Mouse (Mus musculus) lung, adult 2 months (tissue): ENCODE results near the gene 4930550C14Rik. TPM values are rescaled to one million over a fixed set of nuclear protein-coding genes. Genes with fewer than 3 reads are reported as not detected.

Experiments
- DNase-seq: peaks from one replicate; pipeline ENCODE4 v3.0.0; 2022
- H3K4me1 ChIP-seq: fragments of 200-500 bp; 2 replicates; pipeline ENCODE4 v1.6.1; 2011; ENCODE audit warnings: low read length; ENCODE audit not compliant: control insufficient read depth, insufficient read depth
- H3K4me3 ChIP-seq: fragments of 200-500 bp; replicated peaks from 2 replicates; pipeline ENCODE3; 2011; ENCODE audit warnings: low read depth, mild to moderate bottlenecking, control low read depth, low read length; ENCODE audit errors: extremely low read depth
- CTCF ChIP-seq: fragments of 200-500 bp; IDR thresholded peaks from 2 replicates; pipeline ENCODE4 v1.5.1; 2011; ENCODE audit warnings: mild to moderate bottlenecking, low read length, control low read depth; ENCODE audit not compliant: insufficient read depth
- POLR2A ChIP-seq: fragments of 200-500 bp; IDR thresholded peaks from 2 replicates; pipeline ENCODE4 v1.6.1; 2011; ENCODE audit warnings: low read depth, mild to moderate bottlenecking, control low read depth, low read length, borderline replicate concordance; ENCODE audit errors: extremely low read depth
- WGBS: fragments of 180-500 bp; shearing (Covaris S2); methylation state at CpG from one replicate; pipeline ENCODE4 v1.1.7; 2018; 5-methylcytosine and 5-hydroxymethylcytosine counted together
- polyA plus RNA-seq: library from polyadenylated mRNA; depleted of rRNA; stranded (reverse); fragments of >200 nt; gene quantifications from 2 replicates; pipeline ENCODE4 v1.2.3, GENCODE M21; 2012

4930550C14Rik gene
- polyA plus RNA-seq, 1 experiment = 1.3 TPM

DNA sequence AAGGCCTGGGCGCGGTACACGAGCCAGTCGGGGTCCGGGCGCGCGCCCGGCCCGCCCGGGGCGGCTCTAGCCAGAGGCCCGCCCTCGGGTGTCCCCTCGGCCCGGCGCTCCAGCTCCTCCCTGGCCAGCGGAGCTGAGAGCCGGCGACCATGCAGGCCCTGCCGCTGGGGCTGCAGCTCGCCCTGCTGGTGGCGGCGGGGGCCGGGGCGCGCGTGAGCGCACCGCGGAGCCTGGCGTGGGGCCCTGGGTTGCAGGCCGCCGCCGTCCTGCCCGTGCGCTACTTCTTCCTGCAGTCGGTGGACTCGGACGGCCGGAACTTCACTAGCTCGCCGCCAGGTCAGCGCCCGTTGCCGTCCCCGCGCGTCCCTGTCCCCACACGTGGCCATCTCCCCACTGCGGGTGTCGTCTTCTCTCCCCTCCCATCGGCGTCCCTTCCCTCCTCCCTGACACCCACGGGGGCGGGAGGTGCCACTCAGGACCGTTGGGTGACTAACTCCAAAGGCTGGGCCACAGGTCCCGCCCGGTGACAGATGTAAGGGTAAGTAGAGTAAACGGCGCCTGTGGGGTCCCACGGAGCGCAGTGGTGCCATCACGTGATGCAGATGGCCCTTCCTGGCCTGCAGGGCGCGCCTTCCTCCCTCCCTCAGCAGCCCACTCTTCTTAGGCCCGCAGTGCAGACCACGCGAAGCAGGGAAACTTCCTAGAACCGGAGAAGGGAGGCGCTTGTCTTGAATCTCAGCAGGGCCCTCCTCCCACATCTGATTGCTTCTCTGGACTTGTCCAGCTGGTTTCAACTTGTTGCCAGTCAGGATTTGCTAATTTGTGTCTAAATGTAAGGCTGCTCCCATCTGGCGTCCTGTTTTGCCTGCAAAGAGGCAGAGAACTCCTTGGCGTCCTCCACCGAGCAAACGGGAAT lies 17.9 kb upstream of the 4930550C14Rik start, which contains the start of gene Kdelc2:
Gene Kdelc2 (plus strand): TSS at position 75 of the 916 bp plus-strand sequence.
- TF ChIP-seq CTCF (no peak), POLR2A (peak; percentile 79; the same call in 1 of the 2 replicates)
- no peaks in the 10 kb centered on the region for H3K4me1 ChIP-seq
- H3K4me3 ChIP-seq = peak within 1 kb of the TSS; percentile 82
- under 1% methylated on average over 75 of the region's 75 CpGs for WGBS
- DNase-seq = peak; percentile 80

DNA sequence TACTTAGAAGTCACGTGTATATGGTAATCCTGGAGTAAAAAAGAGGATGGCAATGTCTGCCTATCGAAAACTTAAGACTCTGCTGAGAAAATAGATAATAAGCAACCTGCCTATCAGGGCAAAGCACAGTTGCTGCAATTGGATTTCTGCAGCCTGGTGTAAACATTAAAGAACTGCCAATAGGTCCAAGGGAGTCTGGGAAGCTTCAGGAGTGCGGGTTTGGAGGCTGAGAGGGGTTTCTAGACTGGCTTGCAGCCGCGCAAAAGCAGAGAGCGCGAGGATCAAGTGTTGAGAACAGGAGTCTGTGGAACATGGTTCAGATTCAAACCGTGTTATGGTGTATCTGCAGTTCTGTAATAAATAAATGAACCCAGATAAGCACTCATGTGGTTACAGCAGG lies 17.3 kb upstream of the 4930550C14Rik start:
- peak overlapping the region; percentile 82 for H3K4me3 ChIP-seq
- WGBS = 6% methylated on average over 8 of the region's 8 CpGs
- TF ChIP-seq CTCF = no peak
- TF ChIP-seq POLR2A = no peak
- no peak for DNase-seq
- no peaks in the 10 kb centered on the region for H3K4me1 ChIP-seq

DNA sequence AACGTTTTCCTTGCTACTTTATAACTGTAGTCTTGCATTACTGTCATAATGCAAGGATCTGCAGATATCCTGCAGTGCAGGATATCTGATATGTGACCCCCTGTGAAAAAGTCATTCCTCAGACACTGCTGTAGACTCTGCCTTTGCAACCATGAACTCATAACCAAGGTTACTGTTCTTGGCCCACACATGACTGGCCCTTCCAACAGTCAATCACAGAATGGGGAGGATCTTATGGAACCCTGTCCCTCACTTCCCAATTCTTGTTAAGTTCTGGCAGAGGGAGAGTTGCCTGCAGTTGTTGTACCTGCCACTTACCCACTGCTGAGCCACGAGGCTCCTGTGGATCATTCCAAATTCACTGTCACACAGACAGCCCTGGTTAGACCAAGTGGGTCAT lies 14.7 kb upstream of the 4930550C14Rik start:
- no peak for DNase-seq
- TF ChIP-seq POLR2A (no peak), CTCF (no peak)
- 62% methylated on average over 2 of the region's 2 CpGs for WGBS
- Histone ChIP-seq H3K4me3 (no peak overlapping the region), H3K4me1 (no peaks in the 10 kb centered on the region)

DNA sequence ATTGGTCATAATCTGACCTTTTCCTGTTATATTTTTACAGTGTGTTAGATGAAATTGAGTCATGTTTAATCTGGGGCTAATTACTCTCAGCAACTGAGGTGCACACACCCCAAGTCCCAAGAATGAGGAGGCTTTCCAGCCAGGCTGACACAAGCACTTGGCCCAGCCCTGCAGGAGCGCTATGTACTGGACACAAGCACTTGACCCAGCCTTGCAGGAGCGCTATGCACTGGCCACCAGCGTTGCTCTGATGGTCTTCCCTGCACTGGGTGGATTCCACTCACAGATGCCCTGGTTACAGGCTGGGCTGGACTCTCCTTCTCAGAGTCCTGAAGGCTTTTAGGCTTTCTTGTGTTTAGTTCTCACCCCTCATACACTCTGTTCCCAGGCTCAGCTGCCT lies 13.0 kb upstream of the 4930550C14Rik start:
- 68% methylated on average over 3 of the region's 3 CpGs for WGBS
- no peak overlapping the region for H3K4me3 ChIP-seq
- H3K4me1 ChIP-seq = no peaks in the 10 kb centered on the region
- TF ChIP-seq POLR2A = peak; percentile 40; the same call in 1 of the 2 replicates
- no peak for TF ChIP-seq CTCF
- peak; percentile 36 for DNase-seq

DNA sequence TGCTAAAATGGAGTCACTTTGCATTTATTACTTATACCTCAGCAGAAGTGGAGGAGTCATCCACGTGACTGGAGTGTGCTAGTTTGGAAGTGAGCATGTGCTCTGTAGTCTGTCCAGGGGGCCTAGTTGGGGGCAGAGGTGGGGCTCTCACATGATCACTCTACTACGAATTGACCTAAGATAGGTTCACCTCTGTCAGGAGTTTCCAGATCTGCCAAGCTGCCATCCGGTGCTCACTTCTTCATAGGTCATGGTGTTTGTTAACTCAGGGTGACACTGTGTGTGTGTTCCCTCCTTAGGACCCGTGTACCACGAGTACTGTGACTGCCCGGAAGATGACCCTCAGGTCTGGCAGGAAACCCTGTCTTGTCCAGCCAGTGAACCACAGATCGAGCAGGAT lies 12.0 kb upstream of the 4930550C14Rik start:
- WGBS = 66% methylated on average over 7 of the region's 7 CpGs
- no peak for TF ChIP-seq POLR2A
- no peak for TF ChIP-seq CTCF
- Histone ChIP-seq H3K4me3 (no peak overlapping the region), H3K4me1 (no peaks in the 10 kb centered on the region)
- DNase-seq = no peak

DNA sequence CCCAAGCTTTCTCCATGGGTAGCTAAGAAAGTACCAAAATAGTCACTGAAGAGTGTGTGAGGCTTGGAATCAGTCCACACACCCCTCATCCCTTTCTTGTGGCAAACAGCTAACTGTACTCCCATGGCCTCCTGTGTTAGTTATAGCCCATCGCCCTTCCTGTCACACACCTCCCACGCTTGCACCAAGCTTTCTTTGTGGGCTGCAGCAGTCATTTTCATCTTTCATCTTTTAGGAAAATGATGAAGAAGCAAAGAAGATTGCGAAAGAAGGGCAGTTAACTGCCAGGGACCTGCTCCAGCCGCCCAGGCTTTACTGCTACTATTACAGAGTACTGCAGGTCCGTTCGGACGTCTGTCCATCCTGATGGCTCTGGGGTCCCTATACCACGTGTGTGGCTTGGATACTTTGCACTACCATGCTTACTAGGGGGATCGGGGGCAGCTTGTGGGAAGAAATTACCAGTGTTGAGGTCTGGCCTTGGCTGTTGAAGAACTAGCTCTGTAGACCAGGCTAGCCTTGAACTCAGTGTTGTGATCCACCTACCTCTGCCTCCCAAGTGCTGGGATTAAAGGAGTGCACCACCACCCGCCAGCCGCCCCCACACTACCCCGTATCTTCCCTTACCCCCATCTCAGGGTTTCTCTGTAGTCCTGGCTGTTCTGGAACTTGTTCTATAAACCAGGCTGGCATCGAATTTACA lies 4.3 kb upstream of the 4930550C14Rik start:
- no peak for DNase-seq
- Histone ChIP-seq H3K4me3 (no peak overlapping the region), H3K4me1 (peaks cover 7% of the 10 kb centered on the region)
- TF ChIP-seq POLR2A (no peak), CTCF (no peak)
- 68% methylated on average over 13 of the region's 13 CpGs for WGBS

DNA sequence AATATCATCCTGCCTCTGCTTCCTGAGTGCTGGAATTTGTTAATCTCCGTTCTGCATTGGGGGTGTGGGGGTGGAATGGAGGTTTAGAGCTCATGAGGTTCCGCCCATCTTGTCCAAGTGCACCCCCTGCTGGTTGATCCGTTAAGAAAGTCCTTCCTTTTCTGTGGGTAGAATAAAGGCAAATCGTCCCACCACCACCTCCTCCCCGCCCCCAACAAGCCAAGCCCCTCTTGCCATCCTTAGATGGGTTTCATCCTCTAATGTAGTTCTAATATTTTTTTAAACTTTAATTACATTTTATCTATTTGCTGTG lies 3.8 kb upstream of the 4930550C14Rik start:
- Histone ChIP-seq H3K4me3 (no peak overlapping the region), H3K4me1 (peaks cover 7% of the 10 kb centered on the region)
- peak; percentile 62 for DNase-seq
- no peak for TF ChIP-seq POLR2A
- peak; percentile 75 for TF ChIP-seq CTCF
- WGBS = 13% methylated on average over 5 of the region's 5 CpGs

DNA sequence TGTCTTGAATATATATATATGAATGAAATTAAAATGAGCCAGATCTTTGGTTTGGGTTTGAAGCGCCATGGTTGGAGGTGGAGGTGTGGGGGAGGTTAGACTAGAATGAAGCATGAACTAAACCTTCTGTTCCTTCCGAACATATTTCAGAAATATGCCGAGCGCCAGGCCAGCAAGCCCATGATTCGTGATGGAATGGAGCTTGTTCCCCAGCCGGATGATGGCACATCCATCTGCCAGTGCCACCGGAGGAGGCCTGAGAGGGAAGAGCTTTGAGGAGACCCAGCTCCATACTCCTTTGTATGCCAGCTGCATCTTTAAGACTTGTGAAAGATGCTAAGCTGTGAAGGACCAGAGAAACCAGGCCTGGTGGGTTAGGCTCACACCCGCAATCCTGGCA lies 2.6 kb upstream of the 4930550C14Rik start:
- TF ChIP-seq CTCF = no peak
- TF ChIP-seq POLR2A = no peak
- WGBS = 97% methylated on average over 8 of the region's 8 CpGs
- Histone ChIP-seq H3K4me3 (no peak overlapping the region), H3K4me1 (peaks cover 7% of the 10 kb centered on the region)
- DNase-seq = no peak

DNA sequence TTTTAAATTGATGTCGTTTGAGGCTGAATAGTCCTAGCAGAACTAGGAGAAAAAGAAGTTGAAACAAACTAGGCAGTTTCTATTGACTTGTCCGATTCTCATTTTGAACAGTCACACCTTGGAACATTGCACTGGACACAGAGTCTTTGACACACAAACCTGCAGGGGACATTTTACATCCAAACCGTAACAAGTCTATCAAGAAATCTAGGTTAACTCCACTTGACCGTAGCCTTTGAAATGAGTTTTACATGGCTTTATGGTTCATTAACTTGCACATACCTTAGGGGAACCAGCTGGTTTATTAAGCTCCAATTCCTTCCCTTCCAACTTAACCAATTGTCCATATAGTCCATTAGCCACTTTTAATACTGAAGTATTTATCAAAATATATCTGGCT lies 1.4 kb upstream of the 4930550C14Rik start:
- WGBS = 92% methylated on average over 4 of the region's 4 CpGs
- H3K4me3 ChIP-seq = no peak overlapping the region
- no peak for TF ChIP-seq CTCF
- no peak for TF ChIP-seq POLR2A
- no peak for DNase-seq
- H3K4me1 ChIP-seq = peaks cover 7% of the 10 kb centered on the region
